In the genomic region with DNA sequence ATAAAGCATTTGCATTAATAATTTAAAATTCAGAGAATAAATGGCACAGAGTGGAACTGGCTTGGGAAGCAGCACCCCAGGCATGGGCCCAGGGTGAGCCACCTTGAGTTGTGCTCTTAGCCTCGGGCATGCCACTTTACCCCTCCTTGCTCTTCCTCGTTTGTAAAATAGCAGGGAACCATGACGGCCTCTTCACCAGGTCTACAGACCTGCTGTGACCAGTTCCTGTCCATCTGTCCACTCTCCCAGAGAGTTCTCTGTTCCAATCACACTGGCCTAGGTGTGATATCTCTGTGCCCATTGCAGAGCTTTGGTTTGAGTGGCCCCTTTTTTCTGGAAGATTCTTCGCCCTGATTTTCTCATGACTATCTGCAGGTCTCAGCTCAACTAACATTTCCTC, we compare ENCODE assay signal across 22 mouse cellular contexts.
DNase-seq lines count a peak whose midpoint lies in the region; ATAC-seq lines count a peak whose summit lies in the region.
"Had no signal": no experiment of that assay in that cellular context is flagged by ENCODE, and none has a peak within 500 bp of the region (broad histone marks: within the 10 kb centered on the region; RNA-seq: fewer than 3 reads in every experiment).

No protein-coding gene starts in this region.

- 0 out of 2 replicates have a peak overlapping the region, but pooled peaks have one; percentile 19 for H3K4me2 ChIP-seq in heart, embryonic 15.5 days
- H3K4me2 ChIP-seq in hindbrain, embryonic 14.5 days (replicated peaks) = no peak overlapping the region
- H3K4me2 ChIP-seq: embryonic facial prominence, embryonic 12.5 days; liver, embryonic 15.5 days; lung, embryonic 14.5 days had no signal

- H3K9me3 ChIP-seq in heart, embryonic 15.5 days (replicated peaks) = no peaks in the 10 kb centered on the region
- no peaks in the 10 kb centered on the region for H3K9me3 ChIP-seq in hindbrain, embryonic 14.5 days (ENCODE audit: control insufficient read depth, low read length)
- H3K9me3 ChIP-seq: embryonic facial prominence, embryonic 12.5 days; G1E; hindbrain, embryonic 10.5 days; liver, embryonic 15.5 days had no signal

- intact Hi-C loops in heart, postnatal 25 days (cut with DNase I) = no loop called here

- no peaks in the 10 kb centered on the region for H3K36me3 ChIP-seq in heart, embryonic 15.5 days
- H3K36me3 ChIP-seq in hindbrain, embryonic 14.5 days (replicated peaks; ENCODE audit: control insufficient read depth, insufficient read depth) = no peaks in the 10 kb centered on the region
- H3K36me3 ChIP-seq: embryonic facial prominence, embryonic 12.5 days; liver, embryonic 15.5 days had no signal

- peak; percentile 38 for DNase-seq in cerebellum, adult 11 months
- DNase-seq in cerebellum, postnatal 4 days (ENCODE audit: low spot score in 2 of 2) = no peak
- DNase-seq in heart, postnatal 25 days (ENCODE audit: low spot score) = no peak
- DNase-seq in cerebellum, adult 11-12 months = peak; percentile 61
- DNase-seq in cerebellum, adult 9-11 months = peak; percentile 62
- DNase-seq in hindbrain, embryonic 14.5 days (ENCODE audit: low spot score) = no peak
- DNase-seq: adrenal gland, adult 8-10 months; embryo, embryonic 11 days; kidney, postnatal 14 days; layer of hippocampus, adult 9-11 months; liver; lung, embryonic 14.5 days; lung, postnatal 14 days; midbrain, embryonic 14.5 days had no signal

- WGBS in heart, embryonic 15.5 days = 74% methylated on average over 4 of the region's 4 CpGs
- 69% methylated on average over 4 of the region's 4 CpGs for WGBS in hindbrain, embryonic 14.5 days

- ATAC-seq in heart, embryonic 15.5 days (replicated peaks; ENCODE audit: insufficient number of reproducible peaks, insufficient read depth, low FRiP score, low read depth) = no peak
- ATAC-seq in hindbrain, embryonic 14.5 days (ENCODE audit: low FRiP score) = no peak
- no peak for ATAC-seq in inflammation-experienced regulatory T-cells, adult 6 months
- ATAC-seq: forebrain, embryonic 14.5 days; intestine, postnatal 0 days had no signal

- H3K27me3 ChIP-seq in heart, embryonic 15.5 days = no peaks in the 10 kb centered on the region
- no peaks in the 10 kb centered on the region for H3K27me3 ChIP-seq in hindbrain, embryonic 14.5 days (ENCODE audit: control insufficient read depth, insufficient read depth, low read length)
- H3K27me3 ChIP-seq: embryonic facial prominence, embryonic 12.5 days; liver, embryonic 15.5 days had no signal

- no peak overlapping the region for H3K27ac ChIP-seq in heart, embryonic 15.5 days
- H3K27ac ChIP-seq in hindbrain, embryonic 14.5 days = no peak overlapping the region
- H3K27ac ChIP-seq: embryonic facial prominence, embryonic 12.5 days; hindbrain, embryonic 10.5 days; liver, embryonic 15.5 days had no signal

- H3K9ac ChIP-seq in heart, embryonic 15.5 days = no peak overlapping the region
- H3K9ac ChIP-seq in hindbrain, embryonic 14.5 days = no peak overlapping the region
- H3K9ac ChIP-seq: embryonic facial prominence, embryonic 12.5 days; liver, embryonic 15.5 days; lung, embryonic 14.5 days had no signal

- no peak overlapping the region for H3K4me3 ChIP-seq in heart, embryonic 15.5 days
- no peak overlapping the region for H3K4me3 ChIP-seq in hindbrain, embryonic 14.5 days (replicated peaks; ENCODE audit: low read length)
- H3K4me3 ChIP-seq: embryonic facial prominence, embryonic 12.5 days; hindbrain, embryonic 10.5 days; liver, embryonic 15.5 days had no signal

- H3K4me1 ChIP-seq in heart, embryonic 15.5 days (replicated peaks) = peaks cover 22% of the 10 kb centered on the region
- H3K4me1 ChIP-seq in hindbrain, embryonic 14.5 days (replicated peaks; ENCODE audit: control insufficient read depth, insufficient read depth, low read length) = peaks cover 5% of the 10 kb centered on the region; the same call in 1 of the 2 replicates
- H3K4me1 ChIP-seq: liver, embryonic 15.5 days had no signal

Comparison
In these comparisons a context has a peak if more than half of its experiments do, and no peak if none do; other contexts are left out.
1. DNase-seq: peak in cerebellum, adult 11 months (single experiment), cerebellum, adult 11-12 months (single experiment) and cerebellum, adult 9-11 months (single experiment); none in cerebellum, postnatal 4 days (0 of 2), heart, postnatal 25 days (single experiment) and hindbrain, embryonic 14.5 days (single experiment).